Mouse (Mus musculus) adrenal gland, adult 2 months (tissue): Measurements from ENCODE around the gene Dnajc6. TPM values are rescaled to one million over a fixed set of nuclear protein-coding genes. Genes with fewer than 3 reads are reported as not detected.

Experiments
- DNase-seq: peaks from one replicate; pipeline ENCODE4 v3.0.0; 2021
- polyA plus RNA-seq: library from polyadenylated mRNA; depleted of rRNA; stranded (reverse); fragments of >200 nt; gene quantifications from 2 replicates; pipeline ENCODE4 v1.2.3, GENCODE M21; 2012; rRNA removed
- total RNA-seq, 2 experiments: library from RNA; stranded (reverse); gene quantifications; 2 replicates each; pipeline ENCODE4 v1.2.3; 2021

Gene Dnajc6
- total and polyA plus RNA-seq, 3 experiments, result 0.91 to 6.1 (median 3.3) TPM

DNA sequence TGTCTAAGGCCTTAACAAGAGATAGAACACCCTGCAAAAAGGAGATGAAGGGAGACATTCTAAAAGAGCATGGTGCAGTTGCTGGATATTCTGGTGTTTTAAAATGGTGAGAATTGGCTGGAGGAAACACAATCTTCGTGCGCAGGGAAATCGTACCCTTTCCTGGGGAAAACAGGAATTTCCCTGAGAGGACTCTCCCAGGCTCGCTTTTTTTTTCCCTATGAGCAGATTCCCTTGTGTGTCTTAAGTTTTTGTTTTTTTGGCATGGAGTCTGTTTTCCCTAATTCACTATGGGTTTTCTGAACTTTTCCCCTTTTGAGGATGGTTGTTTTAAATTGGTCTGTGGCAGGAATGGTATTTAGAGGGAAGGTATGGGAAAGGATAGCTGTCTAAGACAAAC lies 192.8 kb downstream of the Dnajc6 start:
- DNase-seq, result no peak

GRCm38 (mm10) chr4:101689645-101690044 lies 193.2 kb downstream of the Dnajc6 start:
- DNase-seq, result no peak

Other genes with a start within 250 kb of the Dnajc6 start
- 100 to 1,000 TPM; 116 to 157 TPM for gene Jak1, start 231.4 kb upstream of the Dnajc6 start, total RNA-seq
- 78.1 and 118 TPM in 2 replicates for gene Jak1, start 231.4 kb upstream of the Dnajc6 start, polyA plus RNA-seq
- 1 to 10 TPM; 5.0 to 5.9 TPM for gene Ak4, start 77.4 kb upstream of the Dnajc6 start, total RNA-seq
- gene Ak4, start 77.4 kb upstream of the Dnajc6 start, polyA plus RNA-seq, result 3.9 and 6.2 TPM in 2 replicates
- 10 to 100 TPM; 56.2 to 59.5 TPM for gene Leprot, start 151.1 kb downstream of the Dnajc6 start, total RNA-seq
- 25.9 and 51.4 TPM in 2 replicates for gene Leprot, start 151.1 kb downstream of the Dnajc6 start, polyA plus RNA-seq
- gene Lepr, start 220.8 kb downstream of the Dnajc6 start, total RNA-seq, result 10 to 100 TPM; 10.3 to 10.9 TPM
- gene Lepr, start 220.8 kb downstream of the Dnajc6 start, polyA plus RNA-seq, result 0.65 and 1.5 TPM in 2 replicates